Mouse (Mus musculus) frontal cortex, postnatal 10 days (tissue): ENCODE measurements around the gene Cabp4.
A peak's percentile ranks its signal among the peaks of the same experiment; 100 is the strongest.

Experiments used
- DNase-seq, 2 experiments: peaks; one replicate each; pipeline ENCODE4 v3.0.0; 2022; ENCODE audit warnings: low spot score in 2 of 2, mixed read lengths in 1 of 2

Cabp4 gene

GRCm38 (mm10) chr19:4143759-4144268 is at the start of gene Cabp4:
Gene Cabp4, minus strand, starts transcription at chr19:4144033.
- DNase-seq = no peak

DNA sequence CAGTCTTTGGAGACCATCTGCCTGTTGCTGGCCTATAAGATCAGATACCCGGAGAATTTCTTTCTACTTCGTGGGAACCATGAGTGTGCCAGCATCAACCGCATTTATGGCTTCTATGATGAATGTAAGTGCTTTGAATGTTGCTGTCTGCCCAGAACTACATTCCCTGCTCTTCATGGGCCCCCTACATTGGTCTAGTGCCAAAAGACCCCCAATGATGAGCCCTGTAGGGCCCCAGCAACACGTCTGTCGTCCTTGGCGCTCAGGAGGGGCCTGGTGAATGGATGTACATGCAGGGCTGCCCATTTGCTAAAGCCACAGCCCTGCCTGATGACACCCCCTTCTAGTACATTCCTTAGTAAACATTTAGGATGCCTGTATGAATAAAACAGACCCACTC is 49.3 kb upstream of the Cabp4 start:
- DNase-seq = no peak

DNA sequence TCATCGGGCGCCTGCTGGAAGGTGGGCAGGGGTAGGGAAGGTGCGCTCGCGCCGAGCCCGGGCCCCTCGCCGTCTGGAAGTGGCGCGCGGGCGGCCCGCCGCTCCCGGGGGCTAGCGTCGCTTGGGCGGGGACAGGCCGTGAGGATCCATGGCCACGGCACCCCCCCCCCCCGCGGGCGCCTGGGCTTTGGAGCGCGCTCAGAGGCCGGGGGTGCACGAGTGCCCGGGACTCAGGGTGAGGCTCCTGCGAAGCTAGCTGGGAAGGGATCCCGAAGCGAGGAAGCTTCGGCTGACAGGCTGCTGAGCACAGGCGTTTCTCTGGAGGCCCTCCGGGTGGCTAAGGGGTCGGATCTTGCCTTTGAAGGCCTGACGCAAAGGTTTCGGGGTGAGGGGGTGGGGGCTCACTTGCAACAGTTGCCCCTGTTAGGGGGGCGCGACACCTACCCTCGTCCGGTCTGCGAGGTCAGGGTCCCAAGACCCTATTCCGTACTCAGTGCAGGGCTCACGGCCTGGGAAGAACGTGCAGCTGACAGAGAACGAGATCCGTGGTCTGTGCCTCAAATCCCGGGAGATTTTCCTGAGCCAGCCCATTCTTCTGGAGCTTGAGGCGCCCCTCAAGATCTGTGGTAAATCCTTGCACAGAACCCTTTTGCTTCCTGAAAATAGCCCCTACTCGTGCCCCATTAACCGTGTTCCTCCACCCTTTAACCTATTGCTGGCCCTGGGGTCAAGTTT is 48.6 kb upstream of the Cabp4 start:
- no peak for DNase-seq

DNA sequence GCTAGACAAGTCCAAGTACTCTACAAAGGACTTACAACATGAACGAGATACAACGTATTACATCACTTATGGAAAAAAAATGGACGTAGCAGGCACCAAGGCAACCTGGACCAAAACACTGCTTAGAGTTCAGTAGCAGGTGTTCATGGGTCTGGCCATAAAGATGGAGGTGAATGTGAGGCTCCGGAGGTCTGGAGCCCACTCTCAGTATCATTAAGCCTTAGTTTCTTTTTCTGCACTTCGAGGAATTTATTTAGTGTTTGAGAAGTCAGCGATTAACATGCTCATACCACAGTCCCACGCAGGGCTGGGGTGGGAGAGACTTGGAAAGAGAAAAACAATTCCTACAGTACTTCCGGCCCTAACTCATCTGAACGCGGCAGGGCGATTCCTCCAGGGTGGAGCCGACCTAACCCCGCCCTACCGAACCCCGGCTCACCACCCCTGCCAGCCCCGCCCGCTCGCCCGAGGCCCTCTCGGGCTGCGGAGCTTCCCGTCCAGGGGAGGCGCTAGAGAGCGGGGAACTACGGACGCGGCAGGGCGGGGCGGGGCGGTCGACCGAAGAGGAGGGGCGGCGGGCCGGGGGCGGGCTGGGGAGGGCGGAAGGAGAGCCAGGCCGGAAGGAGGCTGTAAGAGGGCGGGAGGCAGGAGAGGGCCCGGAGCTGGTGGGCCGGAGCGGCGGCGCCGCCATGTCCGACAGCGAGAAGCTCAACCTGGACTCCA is 47.9 kb upstream of the Cabp4 start, which contains the start of gene Ppp1ca:
TSS of gene Ppp1ca (plus strand) at position 538 of the 723 bp plus-strand sequence.
- DNase-seq = peak; percentile 77 to 91

DNA sequence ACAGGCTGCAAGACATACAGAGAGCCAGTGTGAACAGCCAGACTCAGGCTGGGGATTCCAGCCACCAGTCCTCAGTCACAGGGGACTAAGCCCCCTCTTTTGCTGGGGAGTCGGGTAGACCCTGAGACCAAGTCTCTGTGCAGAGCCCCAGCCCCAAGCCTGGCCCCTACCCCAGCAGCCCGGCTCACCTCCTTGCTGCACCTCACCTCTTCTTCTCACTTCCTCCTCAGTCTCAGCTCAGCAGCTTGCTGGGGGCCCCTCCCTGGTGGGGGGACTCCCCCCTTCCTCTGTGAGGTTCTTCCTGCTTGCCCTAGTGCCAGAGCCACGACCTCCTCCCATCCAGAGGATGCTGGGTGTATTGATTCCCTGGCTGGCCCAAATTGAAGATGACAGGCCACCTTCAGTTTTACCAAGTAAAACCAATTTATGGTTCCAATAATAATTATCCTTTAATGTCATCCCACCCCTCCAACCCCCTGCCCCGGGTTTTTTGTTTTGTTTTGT is 47.0 kb upstream of the Cabp4 start, which contains the start of gene Tbc1d10c:
TSS of gene Tbc1d10c (minus strand) at position 454 of the 504 bp plus-strand sequence.
- no peak for DNase-seq

DNA sequence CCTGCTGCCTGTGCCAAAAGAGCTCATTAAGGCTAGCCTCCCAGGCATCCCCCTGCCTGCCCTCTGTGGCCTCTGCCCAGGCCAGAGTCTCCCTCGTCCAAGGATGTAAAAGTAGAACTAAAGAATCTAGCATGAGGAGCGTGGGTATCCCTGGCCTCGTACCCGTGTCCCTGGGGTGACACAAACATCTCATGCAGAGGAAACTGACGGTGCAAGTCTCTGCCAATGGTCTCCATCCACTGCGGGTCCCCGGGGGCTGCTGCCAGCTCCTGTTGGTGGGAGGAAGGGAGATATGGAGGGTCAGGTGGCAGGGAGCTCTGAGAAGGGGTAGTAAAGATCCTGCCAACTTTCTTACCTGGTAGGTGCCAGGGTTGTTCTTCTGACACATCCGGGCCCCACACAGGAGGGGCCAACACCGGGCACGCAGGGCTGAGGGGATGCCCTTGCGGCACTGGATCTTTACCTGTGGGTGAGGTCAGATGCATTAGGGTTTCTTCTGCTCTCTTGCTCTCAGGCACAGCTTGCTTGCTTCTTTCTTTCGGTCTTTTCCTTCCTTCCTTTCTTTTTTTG is 45.3 kb upstream of the Cabp4 start:
- no peak for DNase-seq

GRCm38 (mm10) chr19:4187303-4187702 is 43.5 kb upstream of the Cabp4 start:
- DNase-seq = no peak

DNA sequence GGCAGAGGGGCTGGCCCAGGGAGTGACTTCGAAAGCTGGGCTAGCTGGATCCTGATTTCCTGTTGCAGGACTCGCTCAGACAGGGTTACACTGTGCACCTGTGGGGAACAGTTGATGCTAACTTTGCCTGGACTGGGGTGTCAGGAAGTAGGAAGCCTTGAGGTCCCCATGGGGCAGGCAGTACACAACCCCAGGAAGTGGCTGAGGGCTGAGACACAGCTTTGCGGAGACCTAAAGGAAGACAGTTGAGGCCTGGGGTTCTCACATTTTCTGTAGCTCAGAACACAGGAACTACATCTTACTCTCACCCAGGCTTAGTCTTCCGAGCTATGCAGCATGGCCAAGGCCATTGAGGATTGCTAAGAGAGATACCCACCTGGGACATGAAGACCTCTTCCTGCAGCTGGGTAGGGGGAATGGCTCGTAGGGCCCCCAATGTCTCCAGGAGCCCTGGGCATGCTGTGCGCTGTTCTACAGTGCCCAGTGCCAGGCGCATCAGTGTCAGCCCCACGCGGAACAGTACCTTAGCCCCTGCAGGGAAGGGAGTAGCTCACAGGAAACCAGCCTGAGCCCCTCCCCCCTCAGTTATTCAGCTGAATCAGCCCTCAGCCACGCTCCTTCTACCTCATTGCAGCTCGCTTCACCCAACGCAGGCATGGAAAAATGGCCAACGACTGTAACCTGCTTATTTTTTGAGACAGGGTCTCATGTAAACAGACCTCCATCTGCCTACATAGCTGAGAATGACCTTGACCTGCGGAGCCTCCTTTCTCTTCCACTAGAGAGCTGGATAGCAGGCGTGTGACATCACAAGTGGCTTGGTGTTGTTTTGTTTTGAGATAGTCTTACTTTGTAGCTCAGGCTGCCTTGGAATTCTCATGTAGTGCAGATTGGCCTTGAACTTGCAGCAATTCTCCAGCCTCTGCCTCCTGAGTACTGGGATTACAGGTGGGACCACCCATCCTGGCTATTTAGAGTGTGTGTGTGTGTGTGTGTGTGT is 41.4 kb upstream of the Cabp4 start:
- DNase-seq = peak in 1 of 2 experiments; percentile 18

DNA sequence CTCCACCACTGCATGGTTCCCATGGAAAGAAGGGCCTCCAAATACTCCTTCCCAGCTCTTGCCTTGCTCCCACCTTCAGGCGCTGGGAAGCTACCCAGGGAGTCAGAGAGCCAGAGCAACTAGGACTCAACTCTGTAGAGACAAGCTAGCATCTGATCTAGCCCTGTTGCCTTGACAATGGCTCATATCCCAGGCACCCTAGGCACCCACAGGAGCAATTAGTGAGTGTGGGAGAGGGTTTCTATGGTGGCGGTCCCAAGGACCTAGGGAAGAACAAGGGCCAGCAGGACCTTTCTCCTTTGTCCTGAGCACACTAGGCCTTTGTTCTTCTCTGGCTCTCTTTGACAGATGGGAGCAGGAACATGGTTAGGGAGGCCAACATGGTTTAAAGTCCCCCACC is 39.9 kb upstream of the Cabp4 start:
- no peak for DNase-seq

- peak; percentile 72 to 73 for DNase-seq
These were observed 38.1 kb upstream of the Cabp4 start for GRCm38 (mm10) chr19:4181892-4182291.

DNA sequence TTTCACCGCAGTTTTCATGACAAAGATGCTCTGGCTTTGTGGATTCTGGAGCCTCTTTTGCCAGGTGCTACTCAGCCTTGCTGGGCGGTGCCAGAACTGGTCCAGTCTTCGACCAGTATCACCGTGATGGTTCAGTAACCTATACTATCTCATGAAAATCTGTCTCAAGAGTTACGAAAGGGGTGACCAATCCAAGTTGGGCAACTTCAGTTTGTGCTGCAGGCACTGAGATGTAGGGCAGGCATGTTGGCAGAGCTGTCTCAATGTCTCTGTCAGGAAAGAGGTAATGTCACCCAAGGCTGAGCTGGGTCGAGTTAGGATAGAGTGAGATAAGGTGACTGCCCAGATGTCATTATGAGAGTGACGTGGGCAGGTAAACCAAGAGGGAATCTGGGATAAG is 36.6 kb upstream of the Cabp4 start:
- no peak for DNase-seq

DNA sequence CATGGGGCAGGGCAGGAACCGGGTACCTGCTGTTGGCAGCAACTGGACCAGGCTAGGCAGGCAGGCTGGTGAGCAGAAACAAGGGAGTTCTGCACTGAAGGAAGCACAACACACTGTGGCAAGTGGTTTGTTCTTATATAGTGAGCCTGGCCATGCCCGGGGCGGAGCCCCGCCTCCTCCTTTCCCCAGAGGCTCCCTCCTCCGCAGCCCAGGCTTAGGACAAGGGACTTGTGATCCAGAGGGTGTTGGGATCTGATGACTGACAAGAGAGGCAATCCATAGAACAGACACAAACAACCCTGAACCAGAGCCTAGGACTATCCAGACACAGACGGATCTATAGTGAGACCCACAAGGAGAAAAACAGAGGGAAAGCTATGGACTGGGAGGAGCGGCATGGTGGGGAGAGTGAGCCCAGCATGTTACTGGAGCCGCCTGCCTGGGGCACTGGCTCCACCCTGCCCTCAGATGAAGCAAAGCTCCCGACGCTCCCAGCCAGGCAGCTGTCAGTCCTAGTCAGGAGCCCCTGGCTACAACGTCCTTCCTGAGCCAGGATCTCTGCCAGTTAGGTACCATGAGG is 31.6 kb upstream of the Cabp4 start, which contains the start of gene Carns1:
TSS of gene Carns1 (minus strand) at position 112 of the 580 bp plus-strand sequence.
- DNase-seq = peak in 1 of 2 experiments; percentile 20

DNA sequence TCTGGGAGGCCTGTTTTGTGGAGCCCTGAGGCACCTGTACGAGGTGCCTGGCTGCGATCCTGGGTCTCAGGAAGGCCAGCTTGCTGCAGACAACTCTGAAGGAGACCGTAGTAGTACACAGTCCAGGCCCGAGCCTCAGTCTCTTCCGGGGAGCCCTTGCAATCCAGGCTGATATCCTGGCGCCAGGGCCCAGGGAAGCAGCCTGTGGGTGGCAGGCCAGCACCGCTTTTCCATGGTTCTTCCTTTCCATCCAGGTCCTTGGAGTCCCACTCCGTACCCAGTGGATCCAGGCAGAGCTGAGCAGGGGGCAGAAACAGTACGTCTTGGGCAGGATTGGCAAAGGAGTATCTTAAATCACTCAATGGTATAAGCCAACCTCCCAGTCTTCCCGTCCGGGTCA is 29.1 kb upstream of the Cabp4 start:
- DNase-seq = no peak

DNA sequence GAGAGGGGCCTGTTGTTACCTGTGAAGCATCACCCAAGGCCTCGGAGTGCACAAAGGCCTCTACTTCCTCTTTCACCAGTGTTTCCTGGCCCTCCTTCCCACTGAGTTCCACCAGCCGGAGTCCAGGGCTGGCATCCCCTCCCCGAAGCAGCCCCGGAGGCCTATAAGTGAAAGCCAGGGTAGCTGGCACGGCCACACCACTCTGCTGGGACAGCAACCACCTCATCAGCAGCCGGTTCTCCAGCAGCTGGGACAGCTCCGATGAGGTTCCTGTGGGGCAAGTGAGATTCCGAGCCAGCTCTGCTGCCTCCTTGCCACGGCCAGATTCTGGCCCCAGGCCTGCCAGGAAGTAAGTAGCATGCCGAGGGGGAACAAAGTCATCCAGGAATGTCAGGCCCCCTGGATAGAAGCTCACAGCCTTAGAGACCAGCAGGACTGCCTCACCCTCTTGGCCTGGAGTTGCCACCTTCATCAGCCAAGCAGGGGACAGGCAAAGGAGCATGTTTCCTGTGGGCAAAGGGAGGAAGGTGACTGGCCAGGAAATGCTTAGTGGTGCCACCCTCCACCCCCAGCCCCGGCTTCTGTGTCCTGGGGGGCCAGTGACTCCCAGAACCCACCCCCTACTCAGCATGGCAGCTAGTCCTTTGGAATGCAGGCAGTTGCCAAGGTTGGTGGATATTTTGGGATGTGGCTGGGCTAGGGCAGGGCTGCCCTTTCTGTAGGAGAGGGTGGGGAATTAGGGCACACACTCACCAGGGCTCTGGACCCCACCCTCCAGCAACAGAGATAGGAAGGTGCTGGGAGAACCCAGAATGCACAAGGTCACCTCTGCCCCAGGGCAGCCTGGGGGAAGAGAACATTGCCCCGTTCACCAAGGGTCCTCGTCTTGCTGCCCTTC is 27.8 kb upstream of the Cabp4 start:
- DNase-seq = no peak

GRCm38 (mm10) chr19:4170723-4171392 is 27.0 kb upstream of the Cabp4 start:
- no peak for DNase-seq

DNA sequence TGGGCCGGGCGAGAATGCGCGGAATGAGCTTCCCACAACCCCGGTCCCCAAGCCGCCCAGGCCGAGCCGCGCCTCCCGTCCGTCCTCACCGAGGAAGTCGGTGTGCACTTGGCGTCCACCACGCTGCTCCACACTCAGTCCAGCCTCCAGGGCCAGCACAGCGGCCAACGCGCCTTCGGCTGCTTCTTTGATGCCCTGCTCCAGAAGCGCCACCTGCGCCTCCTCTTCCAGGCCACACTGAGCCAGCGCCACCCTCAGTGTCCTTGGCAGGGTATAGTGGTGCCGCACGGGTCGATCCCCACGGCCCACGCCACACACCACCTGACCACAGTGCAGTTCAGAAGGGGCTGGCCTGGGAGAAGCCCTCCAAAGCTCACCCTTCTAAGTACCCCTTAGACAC is 26.0 kb upstream of the Cabp4 start:
- DNase-seq = no peak

GRCm38 (mm10) chr19:4169378-4169784 is 25.5 kb upstream of the Cabp4 start:
- DNase-seq = peak; percentile 99 to 100

DNA sequence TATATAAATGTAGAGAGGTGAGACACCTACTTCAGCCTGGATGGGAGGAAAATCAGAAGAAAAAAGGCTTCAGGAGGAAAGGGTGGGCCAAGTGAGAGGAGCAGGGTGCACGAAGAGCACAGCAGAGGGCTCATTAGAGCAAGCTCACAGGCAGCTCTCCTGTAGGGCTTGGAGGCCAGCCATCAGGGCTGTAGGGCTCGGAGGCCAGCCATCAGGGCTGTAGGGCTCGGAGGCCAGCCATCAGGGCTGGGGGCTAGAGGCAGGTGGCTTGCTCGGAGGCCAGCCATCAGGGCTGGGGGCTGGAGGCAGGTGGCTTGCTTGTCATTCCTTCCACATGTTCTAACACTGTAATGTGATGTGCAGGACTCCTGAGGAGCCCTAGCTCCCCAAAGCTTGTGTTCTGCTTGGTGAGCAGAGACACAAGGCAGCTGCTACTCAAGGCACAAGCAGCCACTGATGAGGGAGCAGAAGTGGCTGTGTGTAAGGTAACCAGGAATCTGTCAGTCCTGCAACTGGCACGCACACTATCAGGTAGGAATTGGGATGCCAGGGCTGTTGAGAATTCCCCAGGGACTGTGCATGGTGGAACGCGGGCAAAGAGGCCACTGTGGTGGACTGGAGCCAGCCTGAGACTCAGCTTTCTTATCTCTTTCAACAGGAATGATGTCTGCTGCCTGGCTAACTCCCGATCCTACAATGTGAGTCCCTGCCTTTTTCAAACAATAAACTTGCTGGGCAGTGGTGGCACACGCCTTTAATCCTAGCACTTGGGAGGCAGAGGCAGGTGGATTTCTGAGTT is 23.0 kb upstream of the Cabp4 start:
- DNase-seq = no peak
